Mouse (Mus musculus) kidney, postnatal 25 days (tissue): ENCODE data around the gene Fto.

Experiments
- DNase-seq, 2 experiments: peaks; one replicate each; pipeline ENCODE4 v3.0.0; 2021; ENCODE audit warnings: mixed read lengths in 2 of 2

The Fto gene

GRCm38 (mm10) chr8:91312835-91313832 is at the start of gene Fto, which contains the start of gene Rpgrip1l:
TSS of gene Fto (plus strand) at chr8:91313525.
TSS of gene Rpgrip1l (minus strand) at chr8:91313262.
- DNase-seq: peak; percentile 99

DNA sequence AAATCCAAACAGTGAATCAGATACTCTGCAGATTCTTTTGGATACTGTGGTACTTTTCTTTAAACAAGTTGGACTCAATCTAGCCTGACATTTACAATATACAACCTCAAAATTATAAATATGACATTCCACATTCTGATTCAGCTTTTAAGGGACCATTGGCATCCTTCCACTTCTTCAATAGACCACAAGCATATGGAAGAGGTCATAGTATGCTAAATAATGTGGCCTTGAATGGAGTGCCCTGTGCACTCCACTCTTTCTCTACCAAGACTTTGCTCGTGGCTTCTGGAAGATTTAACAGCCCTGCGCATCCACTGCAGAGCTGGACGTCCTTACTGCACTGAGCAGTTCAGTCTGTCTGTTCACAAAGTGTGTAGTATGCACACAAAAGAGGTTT is 49.4 kb upstream of the Fto start:
- no peak for DNase-seq

DNA sequence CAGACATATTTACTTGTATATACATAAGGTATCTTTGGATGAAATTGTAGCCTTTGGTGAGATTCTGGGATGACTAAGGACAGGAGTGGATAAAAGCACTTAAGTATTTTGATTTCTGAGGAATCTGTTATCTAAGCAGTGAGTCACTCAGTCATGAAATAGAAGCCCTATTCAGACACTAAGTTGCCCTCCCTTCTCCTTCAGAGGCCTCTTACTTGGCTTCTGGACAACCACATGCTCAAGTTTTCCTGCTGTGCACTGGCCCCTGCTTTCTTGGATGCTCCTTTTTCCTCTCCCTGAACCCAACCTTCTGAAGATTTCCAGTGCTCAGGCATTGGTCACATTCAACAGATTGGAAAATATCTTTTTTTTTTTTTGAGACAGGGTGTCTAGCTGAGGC is 48.8 kb upstream of the Fto start:
- no peak for DNase-seq

- DNase-seq: no peak
Observed at GRCm38 (mm10) chr8:91269374-91269958, 43.9 kb upstream of the Fto start.

DNA sequence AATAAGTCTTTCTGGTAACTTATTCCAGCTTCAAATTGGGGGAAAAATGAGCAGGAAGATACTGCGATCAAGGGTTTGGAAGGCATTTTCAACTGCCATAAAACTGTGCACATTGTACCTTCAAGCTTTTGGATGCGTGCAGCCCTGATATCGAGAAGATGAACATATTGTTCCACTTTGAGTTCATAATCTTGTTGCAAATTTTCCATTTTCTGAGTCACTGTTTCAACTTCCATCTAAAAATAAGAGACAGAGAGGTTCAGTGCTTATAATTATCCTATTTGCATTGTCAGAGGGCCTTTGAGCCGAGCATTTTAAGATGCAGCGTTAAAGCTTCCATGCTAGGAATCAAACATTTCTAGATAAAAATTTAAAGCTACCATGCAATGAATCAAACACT is 39.8 kb upstream of the Fto start:
- no peak for DNase-seq

- DNase-seq: no peak
Observed at GRCm38 (mm10) chr8:91276337-91276736, 37.0 kb upstream of the Fto start.

DNA sequence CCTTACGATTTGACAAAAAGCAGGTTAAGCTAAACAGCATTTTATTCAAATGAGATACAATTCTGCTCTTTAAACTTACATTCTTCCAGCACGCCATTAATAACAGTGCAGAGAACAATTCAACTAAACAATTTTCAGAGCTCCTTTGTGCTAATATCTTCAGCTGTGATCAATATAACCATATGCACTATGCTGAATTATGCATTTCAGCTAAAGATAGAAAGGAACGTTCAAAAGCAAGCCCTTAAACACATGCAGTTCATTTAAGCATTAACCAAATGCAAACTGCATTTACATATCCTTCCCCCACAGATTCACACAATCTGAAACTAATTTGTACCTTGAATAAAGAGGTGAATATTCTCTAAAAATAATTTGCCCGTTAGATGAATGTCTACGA is 35.3 kb upstream of the Fto start:
- no peak for DNase-seq

DNA sequence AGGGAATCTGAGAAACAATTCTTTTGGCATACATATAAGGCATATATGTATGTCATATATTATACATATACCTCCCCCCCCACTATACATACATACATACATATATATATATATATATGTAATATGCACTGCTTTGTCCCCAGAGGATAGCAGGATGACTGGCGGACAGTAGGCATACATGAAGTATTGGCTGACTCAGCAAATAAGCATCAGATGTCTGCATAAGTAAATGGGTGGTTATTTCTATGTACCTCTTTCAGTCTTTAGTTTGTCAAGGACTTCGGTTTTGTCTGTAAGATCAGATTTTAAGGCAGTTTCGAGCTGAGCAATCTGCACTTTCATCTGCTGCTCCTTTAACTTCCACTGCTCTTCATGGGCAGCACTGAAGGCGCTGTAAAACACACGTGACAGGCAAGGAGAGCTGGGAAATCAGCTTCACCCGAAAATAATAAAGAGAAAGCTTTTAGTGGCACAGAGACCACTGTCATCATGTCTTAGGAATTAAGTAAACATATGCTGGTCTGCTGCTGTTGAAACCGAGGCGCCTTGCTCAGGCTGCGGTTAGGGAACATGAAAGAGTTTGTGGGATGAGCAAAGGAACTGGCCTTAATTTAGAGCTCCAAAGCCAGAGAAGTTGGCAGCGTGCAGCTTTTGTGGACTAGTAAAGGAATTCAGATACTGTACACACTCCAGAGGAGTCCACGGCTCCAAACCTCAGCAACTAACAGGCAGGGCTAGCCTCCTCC is 32.7 kb upstream of the Fto start:
- no peak for DNase-seq

- no peak for DNase-seq
Observed at GRCm38 (mm10) chr8:91281545-91281944, 31.8 kb upstream of the Fto start.

DNA sequence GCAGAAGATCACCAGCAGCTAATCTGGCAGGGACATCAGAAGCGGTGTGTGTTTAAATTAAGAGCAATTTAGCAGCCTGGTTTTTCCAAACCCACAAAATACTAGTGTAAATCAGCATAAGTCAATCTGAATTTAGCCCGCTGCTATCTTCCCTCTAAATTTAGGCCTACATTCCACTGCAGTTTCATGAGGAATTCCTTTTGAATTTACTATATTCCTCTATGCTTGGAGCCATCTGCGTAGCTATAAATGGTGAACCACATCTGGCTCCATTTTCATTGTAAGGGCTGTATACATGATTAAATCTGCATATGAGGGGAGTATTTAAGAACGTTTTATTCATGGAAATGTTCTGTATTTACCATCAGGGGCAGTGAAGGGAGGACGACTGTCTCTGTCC is 30.7 kb upstream of the Fto start:
- DNase-seq: no peak

GRCm38 (mm10) chr8:91283815-91284214 is 29.5 kb upstream of the Fto start:
- no peak for DNase-seq

DNA sequence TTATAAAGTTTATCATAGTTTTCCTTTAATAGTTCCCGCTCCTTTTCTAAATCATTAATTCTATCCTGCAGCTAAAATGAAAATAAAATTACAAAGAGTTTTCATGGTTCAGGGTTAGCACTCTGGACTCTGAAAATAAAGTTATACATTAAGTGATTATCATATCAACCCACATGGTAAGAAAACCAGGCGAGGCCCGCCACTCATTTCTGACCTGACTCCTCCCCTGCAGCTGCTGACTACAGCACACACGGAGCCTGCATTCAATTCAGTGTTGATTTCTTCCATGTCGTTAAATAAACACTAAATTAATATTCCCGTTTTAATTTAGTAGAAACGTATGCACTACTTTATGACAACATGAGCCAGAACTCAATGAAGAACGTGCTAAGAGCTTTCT is 27.1 kb upstream of the Fto start:
- DNase-seq: no peak

GRCm38 (mm10) chr8:91290576-91290975 is 22.7 kb upstream of the Fto start:
- DNase-seq: no peak

DNA sequence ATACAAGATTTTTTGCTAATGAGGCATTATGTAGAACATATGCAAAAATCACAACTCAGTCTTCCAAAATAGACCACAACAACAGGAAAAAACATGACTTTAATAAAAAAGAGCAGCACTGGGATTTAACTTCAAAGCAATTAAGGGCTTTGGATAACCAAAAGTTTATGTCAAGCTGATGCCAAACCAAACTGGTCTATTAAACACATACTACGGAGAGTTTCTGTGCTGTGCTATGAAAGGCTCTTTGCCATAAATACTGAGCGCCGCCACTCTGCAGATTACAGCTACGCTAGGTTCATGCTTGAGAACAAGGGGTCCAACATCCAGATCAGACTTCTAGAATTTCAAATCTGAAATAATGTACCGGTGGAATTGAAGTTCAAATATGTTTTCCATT is 17.5 kb upstream of the Fto start:
- no peak for DNase-seq

DNA sequence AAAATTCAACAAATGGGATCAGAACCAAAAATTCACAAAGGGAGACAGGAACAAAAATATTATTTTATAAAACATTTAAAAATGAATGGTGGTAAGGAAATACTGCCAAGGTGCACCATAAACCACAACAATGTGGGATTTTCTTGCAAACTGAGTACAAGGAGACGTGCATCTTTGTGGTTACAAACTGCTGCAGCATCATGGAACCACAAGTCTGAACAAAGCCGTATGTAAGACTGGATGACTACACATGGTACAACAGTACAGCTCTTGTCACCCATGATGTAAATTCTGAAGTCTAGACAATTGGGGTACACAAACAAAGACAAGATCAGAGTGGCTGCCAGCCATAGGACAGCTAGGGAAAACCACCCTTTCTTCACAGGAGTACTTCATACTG is 14.7 kb upstream of the Fto start:
- DNase-seq: no peak

DNA sequence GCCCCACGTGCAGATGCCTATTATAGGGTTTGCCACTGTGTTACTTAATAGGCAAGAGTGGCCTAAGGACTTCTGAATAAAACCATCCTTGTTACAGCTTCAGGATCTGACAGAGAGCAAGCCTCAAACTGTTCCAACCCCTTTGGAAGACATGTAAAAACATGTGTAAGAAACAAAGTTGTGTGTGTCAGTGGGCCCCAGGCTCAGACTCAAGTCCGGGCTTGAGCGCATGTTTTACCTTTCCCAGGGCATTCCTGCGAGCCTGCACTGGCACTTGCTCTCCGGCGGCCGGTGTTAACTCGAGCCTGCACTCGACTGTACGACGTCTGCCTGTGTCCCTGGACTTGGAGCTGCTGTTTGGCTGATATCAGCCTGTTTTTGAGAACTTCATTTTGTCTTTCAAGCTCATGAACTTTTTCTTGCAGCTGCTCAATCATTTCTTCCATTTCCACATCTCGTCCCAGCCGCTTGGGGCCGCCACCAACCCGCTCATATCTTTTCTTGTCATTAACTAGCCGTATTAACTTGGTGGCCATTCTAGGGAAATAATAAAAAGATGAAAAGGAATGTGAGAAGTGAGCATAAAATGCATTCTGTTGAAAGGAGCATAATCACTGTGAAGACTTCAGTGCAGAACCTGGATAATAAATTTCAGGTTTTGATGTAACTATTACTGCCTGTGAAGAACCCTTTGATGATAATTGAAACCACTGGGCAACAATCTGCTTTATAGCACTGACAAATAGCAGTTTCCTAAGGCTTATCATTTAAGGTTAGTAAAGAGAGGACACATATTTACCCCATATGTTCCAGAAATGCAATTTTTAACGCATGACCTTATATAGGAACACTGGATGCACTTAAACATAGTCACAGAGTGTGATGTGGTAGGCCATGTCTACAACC is 8.6 kb upstream of the Fto start:
- DNase-seq: no peak

GRCm38 (mm10) chr8:91312342-91312741 is 983 bp upstream of the Fto start:
- DNase-seq: no peak

- no peak for DNase-seq
Observed at GRCm38 (mm10) chr8:91317567-91318227, 4.4 kb downstream of the Fto start.

DNA sequence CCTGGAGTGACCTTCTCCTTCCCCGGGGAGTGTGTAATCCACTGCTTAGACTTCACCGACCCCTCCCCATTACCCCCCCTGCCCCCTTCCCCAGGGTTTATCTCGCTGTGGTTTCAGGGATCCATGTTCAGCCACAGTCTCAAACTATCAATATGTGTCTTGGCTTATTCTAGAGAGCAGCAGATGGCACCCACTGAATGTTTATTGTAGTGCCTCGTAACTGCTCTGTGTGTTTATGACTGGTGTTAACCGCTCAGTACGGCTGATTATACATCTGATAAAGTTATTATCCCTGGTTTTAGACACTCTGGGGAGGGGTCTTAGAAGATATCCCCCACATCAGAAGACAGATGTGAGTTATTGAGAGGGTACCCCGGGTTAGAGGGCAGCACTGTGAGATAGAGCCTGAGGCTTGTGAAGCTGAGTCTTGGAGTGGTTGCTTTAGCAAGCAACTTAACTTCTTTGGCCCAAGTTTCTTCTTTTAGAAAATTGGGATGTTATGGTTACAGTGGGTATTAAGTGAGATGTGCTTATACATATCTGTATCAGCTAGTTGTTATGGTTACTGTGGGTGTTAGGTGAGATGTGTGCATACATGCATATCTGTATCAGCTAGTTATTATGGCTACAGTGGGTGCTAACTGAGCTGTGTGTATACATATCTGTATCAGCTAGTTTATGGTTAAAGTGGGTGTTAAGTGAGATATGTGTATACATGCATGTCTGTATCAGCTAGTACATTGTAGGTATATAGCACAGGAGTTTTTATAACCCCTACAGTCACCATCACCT is 5.8 kb downstream of the Fto start:
- DNase-seq: no peak

- no peak for DNase-seq
Observed at GRCm38 (mm10) chr8:91323511-91323910, 10.2 kb downstream of the Fto start.

DNA sequence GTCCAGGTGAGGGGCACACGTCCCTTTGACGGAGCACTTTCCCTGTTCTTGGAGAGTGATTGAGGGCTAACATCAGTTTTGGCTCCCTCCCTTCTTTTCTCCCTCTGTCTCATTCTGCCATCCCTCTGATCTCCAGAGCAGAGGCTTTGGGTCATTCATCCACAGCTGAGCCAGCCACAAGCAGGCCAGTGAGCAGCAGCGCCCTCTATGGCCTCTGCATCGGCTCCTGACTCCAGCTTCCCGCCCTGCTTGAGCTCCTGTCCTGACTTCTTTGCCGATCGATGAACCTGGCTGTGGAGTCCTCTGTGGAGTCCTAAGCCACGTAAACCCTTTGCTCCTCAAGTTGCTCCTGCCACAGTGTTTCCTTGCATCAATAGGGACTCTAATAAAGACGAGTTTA is 10.9 kb downstream of the Fto start:
- no peak for DNase-seq
